Mouse (Mus musculus) forebrain, embryonic 11.5 days (tissue): ENCODE data around the gene Cped1. TPM values are rescaled to one million over a fixed set of nuclear protein-coding genes. Genes with fewer than 3 reads are reported as not detected.

Source experiments
- ATAC-seq: fragments of 200-750 bp; cut with Nextera tagmentation; replicated peaks from 2 replicates; pipeline ENCODE4 v1.8.0; 2017; ENCODE audit warnings: moderate TSS enrichment; ENCODE audit not compliant: low FRiP score
- DNase-seq: peaks from one replicate; pipeline ENCODE4 v3.0.0-alpha.2; 2017; ENCODE audit warnings: low spot score
- H3K27ac ChIP-seq: fragments of 300-500 bp; sonication (generic); 2 replicates; pipeline ENCODE4 v1.5.1; 2014; ENCODE audit warnings: low read depth, low read length
- H3K27me3 ChIP-seq: fragments of 300-500 bp; sonication (generic); 2 replicates; pipeline ENCODE4 v1.6.1; 2014; ENCODE audit warnings: mild to moderate bottlenecking, low read length, mixed read lengths; ENCODE audit not compliant: control insufficient read depth, insufficient read depth
- H3K36me3 ChIP-seq: fragments of 300-500 bp; sonication (generic); 2 replicates; pipeline ENCODE4 v1.6.1; 2014; ENCODE audit warnings: mild to moderate bottlenecking, low read length, moderate library complexity, mixed read lengths; ENCODE audit not compliant: control insufficient read depth, insufficient read depth
- H3K4me1 ChIP-seq: fragments of 300-500 bp; sonication (generic); replicated peaks from 2 replicates; pipeline ENCODE4 v1.6.1; 2014; ENCODE audit warnings: low read length, mixed read lengths; ENCODE audit not compliant: control insufficient read depth, insufficient read depth
- H3K4me2 ChIP-seq: fragments of 300-500 bp; sonication (generic); 2 replicates; pipeline ENCODE4 v1.6.1; 2014; ENCODE audit warnings: low read depth, mild to moderate bottlenecking, low read length, moderate library complexity, mixed read lengths; ENCODE audit not compliant: severe bottlenecking
- H3K4me3 ChIP-seq: fragments of 300-500 bp; sonication (generic); 2 replicates; pipeline ENCODE4 v1.5.1; 2014; ENCODE audit warnings: low read depth, low read length
- H3K9ac ChIP-seq: fragments of 300-500 bp; sonication (generic); 2 replicates; pipeline ENCODE4 v1.6.1; 2014; ENCODE audit warnings: low read length
- H3K9me3 ChIP-seq: fragments of 300-500 bp; sonication (generic); 2 replicates; pipeline ENCODE4 v1.6.1; 2016; ENCODE audit warnings: low read length, mixed read lengths; ENCODE audit not compliant: control insufficient read depth
- WGBS: fragments of 180-500 bp; shearing (Covaris S2); extraction: QIAGEN DNeasy Blood & Tissue Kit; methylation state at CpG from one replicate; pipeline ENCODE4 v1.1.7; 2014; 5-methylcytosine and 5-hydroxymethylcytosine counted together
- polyA plus RNA-seq: library from polyadenylated mRNA; unstranded; fragments of >200 nt; fragmentation: Nextera tagmentation; extraction: Ambion mirVana; gene quantifications from 2 replicates; pipeline ENCODE4 v1.2.1, GENCODE M21; 2014

The Cped1 gene
- polyA plus RNA-seq, 1 experiment from 2014 or later: 17.2 TPM

DNA sequence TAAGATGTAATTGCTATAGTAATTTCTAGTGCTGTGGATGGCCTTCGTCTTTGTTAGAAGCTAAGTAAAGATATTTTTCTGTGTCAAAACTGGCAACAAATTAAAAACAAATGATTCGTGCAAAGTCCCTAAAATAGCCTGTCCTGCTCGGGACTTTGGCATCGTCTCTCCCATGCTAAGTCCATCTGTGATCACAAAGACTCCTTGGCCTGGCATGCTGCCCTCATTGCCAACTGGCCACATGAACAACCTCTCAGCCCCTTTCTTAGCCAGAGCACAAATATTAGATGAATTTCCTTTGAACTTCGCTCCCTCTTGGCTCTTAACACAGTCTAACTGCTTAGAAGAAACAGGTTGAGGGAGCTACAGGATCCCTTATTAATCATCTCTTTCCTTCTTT is 171.7 kb downstream of the Cped1 start:
- no peak overlapping the region for H3K27ac ChIP-seq
- ATAC-seq: no peak
- H3K4me1 ChIP-seq: no peaks in the 10 kb centered on the region
- no peaks in the 10 kb centered on the region for H3K36me3 ChIP-seq
- H3K9me3 ChIP-seq: no peaks in the 10 kb centered on the region
- no peak overlapping the region for H3K9ac ChIP-seq
- H3K4me3 ChIP-seq: no peak overlapping the region
- no peaks in the 10 kb centered on the region for H3K27me3 ChIP-seq
- no peak overlapping the region for H3K4me2 ChIP-seq
- no peak for DNase-seq
- 88% methylated on average over 5 of the region's 5 CpGs for WGBS

GRCm38 (mm10) chr6:22161944-22162343 is 176.2 kb downstream of the Cped1 start:
- Histone ChIP-seq H3K27me3 (no peaks in the 10 kb centered on the region), H3K4me2 (no peak overlapping the region), H3K9ac (no peak overlapping the region), H3K27ac (no peak overlapping the region), H3K4me1 (no peaks in the 10 kb centered on the region), H3K36me3 (no peaks in the 10 kb centered on the region), H3K4me3 (no peak overlapping the region), H3K9me3 (no peaks in the 10 kb centered on the region)
- 22% methylated on average over 1 of the region's 1 CpGs for WGBS
- ATAC-seq (no peak), DNase-seq (no peak)

- Histone ChIP-seq H3K27ac (no peak overlapping the region), H3K9ac (no peak overlapping the region), H3K27me3 (no peaks in the 10 kb centered on the region), H3K4me2 (no peak overlapping the region), H3K36me3 (no peaks in the 10 kb centered on the region), H3K4me3 (no peak overlapping the region), H3K9me3 (no peaks in the 10 kb centered on the region), H3K4me1 (no peaks in the 10 kb centered on the region)
- 59% methylated on average over 2 of the region's 2 CpGs for WGBS
- DNase-seq (no peak), ATAC-seq (no peak)
Observed at GRCm38 (mm10) chr6:22168388-22168787, 182.7 kb downstream of the Cped1 start.

DNA sequence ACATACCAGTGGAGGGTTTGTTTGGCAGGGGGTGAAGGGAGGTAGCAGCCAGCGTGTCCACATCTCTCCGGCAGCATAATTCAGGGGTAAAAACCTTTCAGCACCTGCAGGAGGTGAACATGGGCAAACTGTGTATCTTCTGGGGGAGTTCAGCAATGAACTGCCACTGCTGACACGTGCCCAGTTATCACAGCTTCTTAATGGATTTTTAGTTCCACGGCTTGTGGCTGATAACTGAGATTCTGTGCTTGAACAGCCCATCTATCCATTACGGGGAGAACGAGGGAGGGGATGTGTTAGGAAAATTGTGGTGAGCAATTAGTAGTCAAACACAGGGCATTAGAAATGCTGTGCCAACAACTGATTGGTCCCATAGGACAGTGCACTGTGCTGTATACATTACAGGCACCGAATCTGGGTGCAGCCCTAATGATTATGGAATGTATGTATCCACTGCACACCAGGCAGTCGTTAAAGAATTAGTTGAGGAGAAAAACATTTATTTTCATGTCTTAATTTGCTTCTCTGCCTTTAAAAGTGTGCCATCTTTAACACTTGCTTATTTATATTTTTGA is 193.1 kb downstream of the Cped1 start:
- 85% methylated on average over 8 of the region's 8 CpGs for WGBS
- Histone ChIP-seq H3K36me3 (no peaks in the 10 kb centered on the region), H3K27ac (no peak overlapping the region), H3K4me2 (no peak overlapping the region), H3K9ac (no peak overlapping the region), H3K27me3 (no peaks in the 10 kb centered on the region), H3K9me3 (no peaks in the 10 kb centered on the region), H3K4me3 (no peak overlapping the region), H3K4me1 (no peaks in the 10 kb centered on the region)
- no peak for ATAC-seq
- DNase-seq: no peak

- ATAC-seq (no peak), DNase-seq (no peak)
- no peak overlapping the region for H3K4me2 ChIP-seq
- 76% methylated on average over 10 of the region's 10 CpGs for WGBS
- H3K9me3 ChIP-seq: no peaks in the 10 kb centered on the region
- no peaks in the 10 kb centered on the region for H3K27me3 ChIP-seq
- H3K4me1 ChIP-seq: no peaks in the 10 kb centered on the region
- no peak overlapping the region for H3K4me3 ChIP-seq
- no peak overlapping the region for H3K9ac ChIP-seq
- no peaks in the 10 kb centered on the region for H3K36me3 ChIP-seq
- no peak overlapping the region for H3K27ac ChIP-seq
Observed at GRCm38 (mm10) chr6:22180316-22180715, 194.6 kb downstream of the Cped1 start.

- no peak overlapping the region for H3K4me2 ChIP-seq
- ATAC-seq: no peak
- 91% methylated on average over 8 of the region's 8 CpGs for WGBS
Observed at GRCm38 (mm10) chr6:22186967-22187366, 201.3 kb downstream of the Cped1 start.

DNA sequence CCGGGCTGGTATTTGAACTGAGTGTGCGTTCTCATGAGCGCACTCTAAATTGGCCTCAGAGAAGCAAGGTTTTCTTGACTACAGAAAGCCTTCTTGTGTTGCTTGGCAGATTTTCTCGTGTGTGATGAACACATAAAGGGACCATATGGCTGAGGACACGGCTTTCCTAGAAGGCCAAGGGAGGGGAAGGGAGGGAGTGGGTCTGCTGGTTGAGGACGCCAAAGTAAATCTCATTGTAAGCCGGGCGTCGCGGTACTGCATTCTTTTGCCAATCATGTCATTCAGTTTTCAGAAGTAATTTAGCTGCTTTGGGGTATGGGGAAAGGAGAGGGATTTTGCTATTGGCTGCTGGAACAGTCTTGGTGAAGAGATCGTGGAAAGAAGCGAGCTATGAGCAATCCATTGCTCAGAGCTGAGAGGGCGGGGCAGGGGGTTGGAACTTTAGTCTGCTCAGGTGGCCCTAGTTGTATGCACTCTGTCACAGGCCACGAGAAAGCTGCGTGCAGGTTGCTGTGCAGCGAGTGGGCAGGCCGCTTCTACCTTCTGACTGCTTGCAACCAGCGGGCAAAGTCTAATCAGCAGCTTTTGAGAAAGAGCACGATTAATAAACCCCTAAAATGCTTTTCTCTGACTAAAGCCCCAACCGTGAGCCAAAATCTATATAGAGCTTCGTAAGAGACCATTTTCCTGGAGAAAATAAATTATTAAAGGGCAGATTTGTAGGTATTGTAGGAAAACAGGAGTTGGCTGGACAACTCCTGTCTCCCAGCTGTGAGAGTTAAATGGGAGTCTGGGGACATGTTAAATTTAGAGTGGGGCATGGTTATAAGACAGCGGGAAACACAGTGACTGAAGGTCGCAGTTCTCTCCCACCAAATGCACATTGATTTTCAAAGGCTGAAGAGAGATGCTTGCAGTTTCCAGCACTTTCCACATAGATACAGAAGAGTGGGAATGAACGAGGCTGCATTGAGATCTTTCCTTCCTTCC is 203.9 kb downstream of the Cped1 start:
- DNase-seq: no peak

More at GRCm38 (mm10) chr6:22186967-22187366, 201.3 kb downstream of the Cped1 start:
- no peaks in the 10 kb centered on the region for H3K36me3 ChIP-seq
- no peaks in the 10 kb centered on the region for H3K4me1 ChIP-seq
- no peaks in the 10 kb centered on the region for H3K9me3 ChIP-seq
- no peaks in the 10 kb centered on the region for H3K27me3 ChIP-seq
- no peak overlapping the region for H3K4me3 ChIP-seq
- H3K27ac ChIP-seq: no peak overlapping the region
- H3K9ac ChIP-seq: no peak overlapping the region
- DNase-seq: no peak

DNA sequence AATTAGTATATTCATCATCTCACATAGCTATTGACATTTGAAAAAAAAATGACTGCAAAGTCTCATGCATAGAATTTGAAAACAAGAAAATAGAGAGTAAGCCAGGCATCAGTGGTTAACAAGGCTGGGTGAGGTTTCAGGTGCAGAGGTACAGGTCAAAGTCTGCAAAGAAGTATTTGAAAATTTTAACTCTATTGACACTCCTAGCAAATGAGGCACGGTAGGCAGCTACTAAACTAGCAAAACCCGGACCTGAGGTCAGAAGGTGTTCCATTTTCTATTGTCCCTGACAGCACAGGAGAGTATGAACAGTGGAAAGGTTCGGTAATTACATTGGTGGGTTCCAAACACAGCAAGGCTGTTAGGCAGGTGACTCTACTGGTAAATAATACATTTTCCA is 212.9 kb downstream of the Cped1 start:
- ATAC-seq: no peak

More for the DNA sequence above, 203.9 kb downstream of the Cped1 start:
- Histone ChIP-seq H3K4me1 (no peaks in the 10 kb centered on the region), H3K36me3 (no peaks in the 10 kb centered on the region), H3K4me2 (no peak overlapping the region), H3K9ac (no peak overlapping the region), H3K9me3 (no peaks in the 10 kb centered on the region), H3K27me3 (no peaks in the 10 kb centered on the region), H3K27ac (no peak overlapping the region), H3K4me3 (no peak overlapping the region)
- 80% methylated on average over 24 of the region's 24 CpGs for WGBS
- no peak; the same call in 1 of the 2 replicates for ATAC-seq

More for the DNA sequence above, 212.9 kb downstream of the Cped1 start:
- Histone ChIP-seq H3K27ac (no peak overlapping the region), H3K9ac (no peak overlapping the region), H3K4me3 (no peak overlapping the region), H3K27me3 (no peaks in the 10 kb centered on the region), H3K36me3 (no peaks in the 10 kb centered on the region), H3K4me2 (no peak overlapping the region), H3K4me1 (no peaks in the 10 kb centered on the region), H3K9me3 (no peaks in the 10 kb centered on the region)
- no peak for DNase-seq
- 86% methylated on average over 3 of the region's 3 CpGs for WGBS
